Mouse (Mus musculus) kidney, postnatal 14 days (tissue): Measurements from ENCODE around the gene Wnk4.

Experiments
- DNase-seq: peaks from one replicate; pipeline ENCODE4 v3.0.0; 2022; ENCODE audit warnings: mixed read lengths

Gene Wnk4

DNA sequence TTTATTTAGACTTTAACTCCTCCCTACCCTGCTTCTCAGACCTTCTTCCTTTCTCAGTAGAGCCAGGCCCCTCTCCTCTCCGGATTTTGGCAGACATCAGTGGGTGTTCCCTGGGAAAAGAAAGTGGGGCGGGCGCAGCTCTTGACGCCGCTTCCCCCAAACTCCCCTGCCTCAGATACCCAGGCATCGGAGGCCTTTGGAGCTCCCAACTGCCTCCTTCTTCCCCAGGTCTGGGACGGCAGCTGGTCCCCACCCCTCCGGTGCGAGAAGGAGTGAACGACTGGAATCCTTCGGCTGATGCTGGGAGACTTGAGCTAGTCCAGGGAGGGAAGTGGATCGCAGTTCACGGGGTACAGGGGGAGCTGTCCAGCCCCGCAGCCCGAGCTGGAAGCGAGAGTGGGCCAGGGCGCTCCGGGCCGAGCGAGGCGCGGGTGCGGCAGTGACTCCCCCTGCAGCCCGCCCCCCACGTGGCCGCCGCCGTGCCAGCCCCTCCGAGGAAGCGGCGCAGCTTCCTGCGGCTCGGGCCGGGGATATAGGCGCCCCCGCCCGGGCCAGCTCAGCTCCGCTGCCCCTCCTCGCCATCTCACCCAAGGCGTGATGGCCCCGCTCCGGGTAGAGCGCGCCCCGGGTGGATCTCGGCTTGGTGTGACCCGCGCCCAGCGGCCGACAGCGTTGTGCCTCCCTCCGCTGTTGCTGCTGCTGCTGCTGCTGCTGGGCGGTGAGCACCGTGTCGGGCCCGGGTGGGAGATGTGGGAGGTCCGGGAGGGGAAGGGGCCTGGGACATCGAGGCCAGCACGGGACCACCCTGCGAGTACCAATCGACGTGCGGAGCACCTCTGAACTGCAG lies 14.3 kb upstream of the Wnk4 start, which contains the start of gene Ramp2:
Gene Ramp2, plus strand, starts transcription at position 174 of the 847 bp plus-strand sequence.
- peak; percentile 81 for DNase-seq

DNA sequence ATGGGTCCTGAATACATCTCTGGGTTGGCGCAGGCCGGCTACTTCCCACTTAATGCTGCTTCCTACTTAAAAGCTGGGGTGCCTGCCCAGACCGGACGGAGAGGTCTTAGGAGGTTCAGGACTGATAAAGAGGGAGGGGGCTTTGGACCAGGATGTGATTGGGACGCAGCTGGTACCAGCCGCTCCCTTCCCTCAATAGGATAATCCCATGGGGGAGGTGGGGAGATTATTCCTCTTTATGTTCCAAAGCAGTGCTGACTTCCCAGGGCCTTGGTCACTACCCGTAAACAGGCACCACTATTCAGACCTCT lies 13.7 kb upstream of the Wnk4 start:
- no peak for DNase-seq

DNA sequence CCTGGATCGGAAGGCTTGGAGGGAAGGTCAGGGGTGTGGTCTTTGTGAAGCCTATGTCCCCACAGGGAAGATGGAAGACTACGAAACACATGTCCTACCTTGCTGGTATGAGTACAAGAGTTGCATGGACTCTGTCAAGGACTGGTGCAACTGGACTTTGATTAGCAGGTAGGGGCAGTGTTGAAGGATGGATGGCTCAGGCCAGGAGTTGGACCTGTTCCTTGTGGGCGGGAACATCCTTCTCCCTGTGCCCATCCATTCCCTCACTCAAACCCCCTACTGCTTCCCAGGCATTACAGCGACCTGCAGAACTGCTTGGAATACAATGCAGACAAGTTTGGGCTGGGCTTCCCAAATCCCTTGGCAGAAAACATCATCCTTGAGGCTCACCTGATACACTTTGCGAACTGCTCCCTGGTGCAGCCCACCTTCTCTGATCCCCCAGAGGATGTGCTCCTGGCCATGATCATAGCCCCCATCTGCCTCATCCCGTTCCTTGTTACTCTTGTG lies 12.8 kb upstream of the Wnk4 start:
- no peak for DNase-seq

DNA sequence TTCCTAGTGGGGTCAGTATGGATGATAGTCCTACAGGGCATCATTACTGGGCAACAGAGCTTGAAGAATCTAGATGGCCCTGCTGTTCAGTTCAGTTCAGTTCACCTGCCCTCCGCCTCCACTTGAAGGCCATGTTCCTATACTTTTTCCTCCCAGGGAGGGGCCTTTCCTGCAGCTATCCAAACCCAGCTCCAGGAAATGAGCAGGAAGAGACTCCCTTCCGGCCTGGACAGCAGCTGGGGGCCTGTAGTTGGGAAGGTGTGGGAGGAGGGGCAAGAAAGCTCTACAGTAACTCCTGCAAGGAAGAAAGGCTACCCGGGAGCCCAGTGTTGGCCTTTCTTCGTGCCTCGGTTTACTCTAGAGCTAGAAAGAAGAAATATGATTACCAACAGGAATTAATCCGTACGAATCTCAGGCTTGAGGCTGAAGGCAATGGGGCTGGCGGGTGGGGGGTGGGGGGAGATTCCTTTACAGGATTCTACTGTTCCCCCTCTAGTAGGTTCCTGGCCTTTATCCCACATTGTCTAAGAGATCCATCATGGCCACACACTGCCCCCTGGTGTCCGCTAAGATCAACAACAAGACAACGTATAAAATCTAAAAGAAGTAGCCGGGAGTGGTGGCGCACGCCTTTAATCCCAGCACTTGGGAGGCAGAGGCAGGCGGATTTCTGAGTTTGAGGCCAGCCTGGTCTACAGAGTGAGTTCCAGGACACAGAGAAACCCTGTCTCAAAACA lies 11.9 kb upstream of the Wnk4 start:
- DNase-seq: peak; percentile 87

DNA sequence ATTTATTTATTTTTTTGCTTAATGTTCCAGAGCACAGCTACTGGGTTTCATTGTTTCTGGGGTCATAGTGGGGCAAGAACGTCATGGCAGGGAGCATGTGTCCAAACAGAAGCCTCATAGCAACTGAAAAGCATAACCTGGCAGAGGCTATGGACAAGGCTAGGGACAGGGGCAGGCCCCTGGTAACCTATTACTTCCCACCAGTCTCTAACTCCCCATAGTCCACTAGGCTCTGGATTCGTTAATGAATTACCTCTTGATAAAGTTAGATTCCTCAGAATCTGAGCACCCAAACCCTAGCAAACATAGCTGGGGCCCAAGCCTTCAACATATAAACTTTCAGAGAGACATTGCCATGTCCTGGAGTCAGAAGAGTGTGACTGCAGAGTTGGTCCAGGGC lies 9.3 kb upstream of the Wnk4 start:
- DNase-seq: peak; percentile 48

DNA sequence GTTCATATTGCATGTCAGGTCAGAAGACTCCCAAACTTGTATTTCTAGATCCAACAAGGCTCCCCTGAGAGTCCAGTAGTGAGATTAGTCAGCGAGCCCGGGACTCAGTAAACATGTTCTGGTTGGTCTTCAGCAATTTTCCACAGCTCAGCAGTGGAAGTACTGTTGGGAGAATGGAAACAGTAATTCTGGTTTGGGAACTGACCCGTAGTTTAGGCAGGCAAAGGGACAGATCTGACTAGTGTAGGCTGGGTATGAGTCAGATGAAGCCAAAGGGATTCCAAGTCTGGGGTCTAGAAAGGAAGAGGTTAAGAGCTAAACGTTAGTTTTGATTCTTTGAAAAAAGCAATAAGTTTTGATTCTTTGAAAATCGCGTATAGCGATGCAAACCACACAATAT lies 7.4 kb upstream of the Wnk4 start:
- no peak for DNase-seq

DNA sequence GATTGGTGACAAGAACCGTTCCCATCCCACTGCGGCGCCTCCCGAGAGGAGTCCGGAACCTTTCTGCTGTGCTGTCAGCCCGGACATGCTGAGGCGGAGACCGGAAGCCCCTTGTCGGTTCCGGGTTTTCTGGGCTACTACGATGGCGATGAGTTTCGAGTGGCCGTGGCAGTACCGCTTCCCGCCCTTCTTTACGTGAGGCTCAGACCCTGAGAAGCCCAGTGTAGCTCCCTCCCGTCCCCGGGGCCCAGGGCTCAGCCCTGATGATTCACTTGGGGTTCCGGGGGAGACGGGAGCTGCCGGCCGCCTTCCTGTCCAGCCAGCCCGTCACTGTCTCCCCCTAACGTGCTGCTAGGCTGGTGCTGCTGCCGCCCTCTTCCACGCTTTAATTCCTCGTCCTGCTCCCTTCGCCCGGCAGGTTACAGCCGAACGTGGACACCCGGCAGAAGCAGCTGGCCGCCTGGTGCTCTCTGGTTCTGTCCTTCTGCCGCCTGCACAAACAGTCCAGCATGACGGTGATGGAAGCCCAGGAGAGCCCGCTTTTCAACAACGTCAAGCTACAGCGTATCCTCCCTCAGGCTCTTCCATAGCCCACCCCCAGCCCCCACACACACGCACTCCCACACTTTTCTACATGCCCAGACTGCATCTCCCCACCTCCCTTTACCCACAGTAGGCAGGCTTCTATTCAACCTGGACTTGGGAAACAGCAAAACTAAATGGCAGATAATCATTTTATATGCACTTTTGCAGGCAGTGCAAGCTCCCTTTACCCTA lies 6.6 kb upstream of the Wnk4 start, which contains the start of gene Vps25:
Gene Vps25, plus strand, starts transcription at position 95 of the 777 bp plus-strand sequence.
- DNase-seq: peak; percentile 90

DNA sequence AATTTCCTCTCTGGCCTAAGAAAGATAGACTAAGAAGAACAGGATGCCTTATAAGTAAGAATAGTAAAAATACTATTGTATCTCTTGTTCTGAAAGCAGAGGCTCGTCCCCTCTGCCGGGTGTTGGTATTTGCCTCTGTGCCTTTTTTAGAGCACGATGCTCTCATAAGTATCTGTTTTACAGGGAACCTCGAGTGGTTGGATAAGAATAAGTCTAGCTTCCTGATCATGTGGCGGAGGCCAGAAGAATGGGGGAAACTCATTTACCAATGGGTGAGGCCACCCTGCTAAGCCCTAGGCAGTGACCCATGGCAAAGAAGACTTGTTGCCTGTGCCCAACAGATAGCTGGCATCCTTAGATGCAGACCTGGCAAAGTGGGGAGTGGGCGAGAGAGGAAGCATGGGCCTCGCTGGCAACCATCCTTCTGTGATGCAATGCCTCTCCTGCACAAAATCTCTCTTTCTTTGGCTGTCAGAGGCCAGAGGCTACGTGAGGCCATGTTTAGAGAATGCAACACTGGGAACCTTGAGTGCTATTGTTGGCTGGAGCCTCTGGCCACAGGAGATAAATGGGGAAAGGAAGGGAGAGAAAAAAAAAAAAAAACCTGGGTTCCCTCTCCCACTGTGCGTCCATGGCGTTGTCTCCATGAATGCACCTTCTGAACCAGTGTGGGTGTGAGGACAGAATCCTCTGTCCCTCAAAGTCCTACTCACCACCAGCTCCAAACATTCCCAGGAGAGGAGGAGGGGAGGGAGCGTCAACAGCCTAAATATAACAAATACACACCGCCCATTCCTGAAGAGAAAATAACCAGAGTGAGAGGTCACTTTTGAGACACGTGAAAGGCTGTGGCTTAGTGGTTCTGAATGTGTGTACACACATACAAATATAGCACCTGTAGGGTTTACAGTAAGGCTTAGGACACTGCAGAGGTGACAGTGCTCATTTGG lies 4.3 kb upstream of the Wnk4 start:
- no peak for DNase-seq

DNA sequence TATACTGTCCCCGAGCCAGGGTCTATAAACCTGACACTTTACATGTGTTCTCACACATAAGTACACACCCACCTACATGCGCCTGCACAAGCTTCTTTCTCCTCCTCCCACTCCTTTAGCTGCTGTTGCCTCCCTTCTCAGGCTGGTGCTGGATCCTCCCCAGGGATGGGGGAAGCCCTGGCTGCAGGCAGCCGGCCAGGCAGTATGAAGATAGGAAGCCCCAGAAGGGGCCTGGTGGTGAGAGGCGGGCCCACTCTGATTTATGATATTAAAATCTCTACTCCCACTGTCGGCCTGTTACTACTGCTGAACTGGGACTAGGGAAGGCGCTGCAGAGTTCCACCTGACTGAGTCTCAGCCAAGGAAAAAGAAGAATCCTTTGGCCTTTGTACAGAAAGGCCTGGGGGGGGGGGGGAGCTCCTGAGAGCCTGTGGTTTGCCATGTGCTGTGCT lies 1.1 kb upstream of the Wnk4 start:
- peak; percentile 72 for DNase-seq

DNA sequence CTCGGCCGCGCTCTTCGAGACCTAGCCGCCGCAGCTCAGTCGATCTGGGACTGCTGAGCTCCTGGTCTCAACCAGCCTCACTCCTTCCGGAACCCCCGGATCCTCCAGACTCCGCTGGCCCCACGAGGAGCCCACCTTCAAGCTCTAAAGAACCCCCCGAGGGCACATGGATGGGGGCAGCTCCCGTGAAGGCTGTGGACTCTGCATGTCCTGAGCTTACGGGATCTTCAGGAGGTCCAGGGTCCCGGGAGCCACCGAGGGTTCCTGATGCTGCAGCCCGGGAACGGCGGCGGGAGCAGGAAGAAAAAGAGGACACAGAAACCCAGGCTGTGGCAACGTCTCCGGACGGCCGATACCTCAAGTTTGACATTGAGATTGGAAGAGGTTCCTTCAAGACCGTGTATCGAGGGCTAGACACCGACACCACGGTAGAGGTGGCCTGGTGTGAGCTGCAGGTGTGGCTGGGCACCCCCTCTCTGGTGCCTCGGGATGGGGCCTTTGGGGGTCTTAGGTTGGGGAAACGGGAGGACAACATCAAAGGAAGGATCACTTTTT lies 536 bp downstream of the Wnk4 start:
- DNase-seq: no peak

DNA sequence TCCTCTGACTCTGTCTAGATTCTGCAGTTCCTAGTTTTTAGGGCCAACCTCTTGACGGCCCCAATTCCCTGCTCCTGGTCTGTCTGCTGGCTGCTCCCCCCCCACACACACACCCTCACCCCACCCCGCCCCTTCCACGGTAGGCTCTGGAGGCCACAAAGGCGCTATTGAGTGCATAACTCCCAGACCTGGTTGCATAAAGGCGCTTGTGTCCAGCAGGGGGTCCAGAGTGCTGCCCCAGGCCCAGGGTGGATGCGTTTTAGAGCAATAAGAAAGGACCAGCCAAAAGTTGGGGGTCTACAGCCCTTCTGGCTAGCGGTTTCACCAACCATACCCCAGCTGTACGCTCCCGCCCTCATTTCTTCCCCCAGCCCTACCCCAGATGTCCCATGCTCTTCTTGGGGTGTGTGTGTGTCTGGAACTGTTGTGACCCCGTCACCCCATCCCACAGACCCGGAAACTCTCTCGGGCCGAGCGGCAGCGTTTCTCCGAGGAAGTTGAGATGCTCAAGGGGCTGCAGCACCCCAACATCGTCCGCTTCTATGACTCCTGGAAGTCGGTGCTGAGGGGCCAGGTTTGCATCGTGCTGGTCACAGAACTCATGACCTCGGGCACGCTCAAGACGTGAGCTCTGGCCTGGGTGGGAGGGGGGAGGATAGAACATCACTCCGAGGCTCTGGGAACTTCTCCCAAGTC lies 2.1 kb downstream of the Wnk4 start:
- no peak for DNase-seq

DNA sequence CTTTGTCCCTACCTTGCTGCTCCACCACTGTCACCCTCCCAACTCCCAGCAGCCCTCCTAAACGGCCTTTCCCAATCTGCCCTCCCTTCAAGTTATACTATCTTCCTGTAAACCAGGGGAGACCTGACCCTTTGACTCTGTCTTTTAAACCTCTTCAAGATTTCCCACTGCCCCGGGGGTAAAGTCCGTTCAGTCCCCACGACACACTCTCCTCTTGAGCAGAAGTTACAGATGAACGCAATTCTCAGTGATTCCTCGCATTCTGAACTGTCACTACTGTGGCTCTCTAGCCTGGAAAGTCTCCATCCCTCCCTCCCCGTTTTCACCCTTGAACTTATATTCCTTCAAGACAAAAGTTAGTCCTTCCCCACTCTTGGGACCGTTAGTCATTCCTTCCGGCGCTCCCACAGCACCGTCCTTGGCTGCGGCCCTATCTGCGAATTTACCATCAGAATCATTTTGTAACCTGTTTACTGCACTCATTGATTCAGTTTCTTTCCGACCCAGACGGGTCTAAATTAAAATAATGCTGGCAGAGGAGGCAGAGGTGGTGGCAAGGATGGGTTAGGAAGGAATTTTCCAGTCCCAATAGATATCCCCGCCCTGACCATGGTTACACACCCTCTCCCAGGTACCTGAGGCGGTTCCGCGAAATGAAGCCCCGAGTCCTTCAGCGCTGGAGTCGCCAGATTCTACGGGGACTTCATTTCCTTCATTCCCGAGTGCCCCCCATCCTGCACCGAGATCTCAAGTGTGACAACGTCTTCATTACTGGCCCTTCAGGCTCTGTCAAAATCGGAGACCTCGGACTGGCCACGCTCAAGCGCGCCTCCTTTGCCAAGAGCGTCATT lies 3.0 kb downstream of the Wnk4 start:
- DNase-seq: no peak

DNA sequence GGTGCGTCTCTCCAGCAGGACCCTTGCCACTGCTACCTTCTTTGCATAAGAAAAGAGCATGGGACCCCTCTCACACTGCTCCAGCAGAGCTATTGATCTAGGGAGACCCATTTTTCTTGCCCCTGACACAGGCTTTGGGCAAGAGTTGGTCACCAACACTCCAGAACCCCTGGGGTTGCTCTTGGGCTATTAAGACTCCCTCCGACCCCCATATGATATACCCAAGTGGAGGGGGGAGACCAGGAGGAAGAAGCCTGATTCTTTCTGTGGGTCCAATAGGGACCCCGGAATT lies 3.6 kb downstream of the Wnk4 start:
- no peak for DNase-seq

DNA sequence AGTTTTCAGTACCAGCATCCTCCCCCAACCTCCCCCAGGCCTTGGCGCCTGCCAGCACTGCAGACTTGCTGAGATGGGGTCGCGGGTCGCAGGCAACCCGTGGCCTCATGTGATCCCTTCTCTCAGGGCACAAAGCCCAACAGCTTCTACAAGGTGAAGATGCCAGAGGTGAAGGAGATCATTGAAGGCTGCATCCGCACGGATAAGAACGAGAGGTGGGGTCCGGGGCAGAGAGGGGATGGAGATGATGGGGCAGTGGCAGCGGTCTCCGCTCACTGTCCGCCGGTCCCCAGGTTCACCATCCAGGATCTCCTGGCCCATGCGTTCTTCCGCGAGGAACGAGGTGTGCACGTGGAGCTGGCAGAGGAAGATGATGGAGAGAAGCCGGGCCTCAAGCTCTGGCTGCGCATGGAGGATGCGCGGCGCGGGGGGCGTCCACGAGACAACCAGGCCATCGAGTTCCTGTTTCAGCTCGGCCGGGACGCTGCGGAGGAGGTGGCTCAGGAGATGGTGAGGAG lies 4.6 kb downstream of the Wnk4 start:
- no peak for DNase-seq

DNA sequence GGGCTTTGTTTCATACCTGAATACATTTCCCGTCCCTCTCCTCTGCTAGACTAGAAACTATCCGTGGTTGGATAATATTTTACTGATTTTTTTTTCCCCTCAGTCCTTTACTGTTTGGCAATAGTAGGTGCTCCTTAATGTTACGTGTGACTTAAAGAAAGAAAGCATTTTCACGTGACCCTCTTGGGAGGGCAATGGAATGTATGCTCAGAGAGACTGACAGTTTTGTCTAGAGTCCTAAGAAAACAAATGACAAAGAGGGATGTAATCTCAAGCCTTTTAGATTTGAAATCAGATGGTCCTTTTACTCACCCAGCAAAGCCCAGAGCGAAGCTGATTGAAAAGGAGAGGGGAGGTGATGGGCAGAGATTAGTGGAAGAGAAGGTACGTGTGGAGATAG lies 5.5 kb downstream of the Wnk4 start:
- DNase-seq: no peak

DNA sequence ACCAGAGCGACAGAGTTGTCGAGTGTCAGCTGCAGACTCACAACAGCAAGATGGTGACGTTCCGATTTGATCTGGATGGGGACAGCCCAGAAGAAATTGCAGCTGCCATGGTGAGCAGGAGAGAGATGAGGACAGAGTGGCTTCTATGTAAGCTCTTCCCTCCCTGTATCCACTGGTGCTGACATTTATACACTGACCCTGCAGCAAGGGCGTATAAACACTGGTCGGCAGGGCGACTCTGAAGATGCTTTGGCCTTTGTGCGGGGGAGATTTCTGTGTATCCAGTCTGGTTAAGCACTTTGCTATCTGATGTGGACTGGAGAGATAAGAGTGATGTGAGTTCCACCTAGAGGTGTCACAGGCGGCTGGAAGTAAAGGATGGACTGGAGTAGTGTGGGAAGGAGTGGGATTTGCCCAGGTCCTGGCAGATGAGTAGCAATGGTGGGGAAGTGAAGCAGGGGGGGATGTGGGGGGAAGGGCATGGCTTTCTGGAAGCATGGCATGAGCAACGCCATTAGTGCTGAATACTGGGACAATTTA lies 9.3 kb downstream of the Wnk4 start:
- no peak for DNase-seq

DNA sequence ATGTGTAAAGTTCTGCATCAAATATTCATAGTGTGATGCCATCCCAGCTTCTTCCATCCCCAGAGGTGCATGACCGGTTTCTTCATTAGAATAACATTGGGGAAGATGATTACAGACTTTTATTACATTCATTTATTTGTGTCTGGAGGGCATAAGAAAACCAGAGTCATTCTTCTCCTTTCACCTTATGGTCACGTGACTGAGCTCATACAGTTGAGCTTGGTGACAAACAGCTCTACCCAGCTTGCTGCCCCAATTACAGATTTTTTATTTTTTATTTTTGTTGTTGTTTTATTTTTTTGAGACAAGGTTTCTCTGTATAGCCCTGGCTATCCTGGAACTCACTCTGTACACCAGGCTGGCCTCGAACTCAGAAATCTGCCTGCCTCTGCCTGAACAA lies 12.1 kb downstream of the Wnk4 start:
- DNase-seq: no peak

DNA sequence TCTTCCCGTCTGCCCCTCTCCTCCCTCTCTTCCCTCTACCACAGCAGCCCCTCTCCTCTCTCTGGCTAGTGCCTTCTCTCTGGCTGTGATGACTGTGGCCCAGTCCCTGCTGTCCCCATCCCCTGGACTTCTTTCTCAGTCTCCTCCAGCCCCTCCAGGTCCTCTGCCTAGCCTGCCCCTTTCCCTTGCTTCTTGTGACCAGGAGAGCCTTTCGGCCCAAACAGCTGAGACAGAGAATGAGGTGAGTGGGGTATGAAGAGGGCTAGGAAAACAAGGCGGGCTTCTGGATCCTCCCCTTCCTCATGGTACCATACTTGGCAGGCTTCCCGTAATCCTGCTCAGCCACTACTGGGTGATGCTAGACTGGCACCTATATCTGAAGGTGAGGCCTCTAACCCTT lies 14.9 kb downstream of the Wnk4 start:
- DNase-seq: no peak

DNA sequence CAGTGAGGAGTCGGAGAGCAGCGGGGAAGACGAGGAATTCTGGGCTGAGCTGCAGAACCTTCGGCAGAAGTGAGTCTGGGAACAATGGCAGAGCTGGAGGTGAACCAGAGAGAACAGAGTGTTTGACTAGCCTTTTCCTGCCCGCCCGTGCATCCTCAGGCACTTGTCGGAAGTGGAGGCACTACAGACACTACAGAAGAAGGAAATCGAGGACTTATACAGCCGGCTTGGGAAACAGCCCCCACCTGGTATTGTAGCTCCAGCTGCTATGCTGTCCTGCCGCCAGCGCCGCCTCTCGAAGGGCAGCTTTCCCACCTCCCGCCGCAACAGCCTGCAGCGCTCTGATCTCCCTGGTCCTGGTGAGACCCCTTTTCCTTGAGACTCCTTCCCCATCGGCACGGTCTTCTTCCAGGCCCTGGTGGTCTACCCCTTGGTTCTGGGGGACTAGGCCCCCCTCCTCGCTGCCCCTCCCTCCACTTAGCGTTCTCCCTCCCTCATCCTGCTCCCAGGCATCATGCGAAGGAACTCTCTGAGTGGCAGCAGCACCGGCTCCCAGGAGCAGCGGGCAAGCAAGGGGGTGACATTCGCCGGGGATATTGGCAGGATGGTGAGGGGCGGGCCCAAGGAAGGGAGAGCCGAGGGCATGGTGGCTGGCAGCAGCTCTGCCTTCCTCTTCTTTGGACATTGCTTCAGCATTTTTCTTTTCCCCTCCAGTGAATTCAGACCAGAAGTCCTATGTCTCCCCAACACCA lies 16.1 kb downstream of the Wnk4 start:
- DNase-seq: no peak
